Mouse (Mus musculus) heart, postnatal 4 days (tissue): ENCODE results near the gene Klhl26. TPM values are rescaled to one million over a fixed set of nuclear protein-coding genes. Genes with fewer than 3 reads are reported as not detected.

Experiments used
- DNase-seq: peaks from one replicate; pipeline ENCODE4 v3.0.0; 2021
- total RNA-seq, 2 experiments: library from RNA; stranded (reverse); gene quantifications; 2 replicates each; pipeline ENCODE4 v1.2.3; 2021

Gene Klhl26
- total RNA-seq, 2 experiments from 2014 or later: 8.2 to 9.2 TPM

GRCm38 (mm10) chr8:70443326-70443725 is 33.4 kb downstream of the Klhl26 start:
- DNase-seq: no peak

GRCm38 (mm10) chr8:70441565-70441964 is 35.2 kb downstream of the Klhl26 start:
- DNase-seq: no peak

GRCm38 (mm10) chr8:70440246-70440645 is 36.5 kb downstream of the Klhl26 start:
- no peak for DNase-seq

- DNase-seq: no peak
Observed at GRCm38 (mm10) chr8:70439848-70440179, 37.0 kb downstream of the Klhl26 start.

- DNase-seq: peak; percentile 99
Observed at GRCm38 (mm10) chr8:70439055-70439847, 37.5 kb downstream of the Klhl26 start, which contains the start of gene Crtc1. Gene Crtc1, minus strand, starts transcription at chr8:70439579.

- DNase-seq: no peak
Observed at GRCm38 (mm10) chr8:70438423-70438822, 38.3 kb downstream of the Klhl26 start.

- no peak for DNase-seq
Observed at GRCm38 (mm10) chr8:70435156-70435555, 41.6 kb downstream of the Klhl26 start.

- DNase-seq: no peak
Observed at GRCm38 (mm10) chr8:70432991-70433536, 43.7 kb downstream of the Klhl26 start.

- no peak for DNase-seq
Observed at GRCm38 (mm10) chr8:70431213-70431612, 45.6 kb downstream of the Klhl26 start.

- no peak for DNase-seq
Observed at GRCm38 (mm10) chr8:70426300-70426907, 50.4 kb downstream of the Klhl26 start.

- DNase-seq: no peak
Observed at GRCm38 (mm10) chr8:70422722-70423121, 54.0 kb downstream of the Klhl26 start.

- no peak for DNase-seq
Observed at GRCm38 (mm10) chr8:70421349-70422104, 55.2 kb downstream of the Klhl26 start.

- no peak for DNase-seq
Observed at GRCm38 (mm10) chr8:70419879-70420643, 56.7 kb downstream of the Klhl26 start.

- peak; percentile 73 for DNase-seq
Observed at GRCm38 (mm10) chr8:70418954-70419353, 57.8 kb downstream of the Klhl26 start.

GRCm38 (mm10) chr8:70417914-70418313 is 58.9 kb downstream of the Klhl26 start:
- DNase-seq: no peak

GRCm38 (mm10) chr8:70416941-70417340 is 59.8 kb downstream of the Klhl26 start:
- DNase-seq: no peak

GRCm38 (mm10) chr8:70415540-70416451 is 61.0 kb downstream of the Klhl26 start:
- no peak for DNase-seq

- DNase-seq: no peak
Observed at GRCm38 (mm10) chr8:70414310-70414946, 62.3 kb downstream of the Klhl26 start.

- no peak for DNase-seq
Observed at GRCm38 (mm10) chr8:70410281-70410680, 66.5 kb downstream of the Klhl26 start.

GRCm38 (mm10) chr8:70409455-70409871 is 67.3 kb downstream of the Klhl26 start:
- peak; percentile 49 for DNase-seq

GRCm38 (mm10) chr8:70409019-70409418 is 67.7 kb downstream of the Klhl26 start:
- DNase-seq: no peak
